Mouse (Mus musculus): Measurements from ENCODE around the gene Lypd4. TPM values are rescaled to one million over a fixed set of nuclear protein-coding genes. Genes with fewer than 3 reads are reported as not detected.

Lypd4 gene
- polyA plus RNA-seq (2014; fragmentation: Nextera tagmentation; extraction: Ambion mirVana) = not detected in 2 replicates

DNA sequence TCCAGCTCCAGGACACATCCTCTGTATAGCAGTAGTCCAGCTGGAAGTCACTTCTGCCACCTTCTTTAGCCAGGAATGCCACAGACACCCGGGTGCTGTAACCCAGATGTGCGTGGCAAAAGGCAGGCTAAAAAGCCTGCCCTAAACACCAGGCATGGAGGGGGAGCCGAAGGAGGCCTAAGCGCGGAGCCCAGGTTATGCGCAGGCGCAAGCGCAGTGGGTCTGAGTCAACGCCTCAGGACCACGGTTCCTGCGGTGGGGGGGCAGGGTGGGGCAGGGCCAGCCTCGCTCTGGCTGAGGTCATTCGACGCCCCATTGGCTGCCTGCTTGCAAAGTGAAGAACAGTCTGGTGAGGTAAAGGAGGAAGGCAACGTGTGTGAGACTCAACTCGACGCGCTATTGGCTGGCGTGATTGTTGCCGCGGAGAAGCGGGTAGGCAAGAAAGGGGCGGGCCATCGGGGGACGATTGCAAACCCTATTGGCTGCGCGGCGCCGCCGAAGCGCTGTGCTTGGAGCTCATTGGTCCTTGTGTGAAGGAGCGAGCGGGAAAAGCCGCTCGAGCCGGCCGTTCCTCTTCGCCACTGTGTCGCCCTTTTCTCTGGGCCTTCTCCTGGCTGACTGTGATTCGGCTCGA lies at the start of gene Lypd4, which contains the start of gene Dmrtc2:
Gene Lypd4, minus strand, starts transcription at position 410 of the 634 bp plus-strand sequence.
Gene Dmrtc2, plus strand, starts transcription at position 526 of the 634 bp plus-strand sequence.
- H3K9me3 ChIP-seq (ENCODE audit: control insufficient read depth, low read length) = peaks cover 7% of the 10 kb centered on the region; the same call in 1 of the 2 replicates
- no peak for DNase-seq (ENCODE audit: low spot score)
- H3K4me1 ChIP-seq (ENCODE audit: control insufficient read depth, insufficient read depth, low read length) = no peaks in the 10 kb centered on the region
- no peak for ATAC-seq (ENCODE audit: insufficient number of reproducible peaks, low FRiP score, low TSS enrichment, low read depth)
- H3K27ac ChIP-seq (replicated peaks; ENCODE audit: low read depth, low read length) = no peak within 1 kb of the TSS
- H3K27me3 ChIP-seq (ENCODE audit: control insufficient read depth, insufficient read depth, low read length) = 0 out of 2 replicates have a peak, but pooled peaks cover 3% of the 10 kb centered on the region
- no peaks in the 10 kb centered on the region for H3K36me3 ChIP-seq (ENCODE audit: control insufficient read depth, insufficient read depth, low read length)
- no peak within 1 kb of the TSS for H3K9ac ChIP-seq (ENCODE audit: low read length)
- 47% methylated on average over 39 of the region's 41 CpGs for WGBS
- H3K4me2 ChIP-seq (ENCODE audit: low read depth, severe bottlenecking) = no peak within 1 kb of the TSS
- no peak within 1 kb of the TSS for H3K4me3 ChIP-seq (ENCODE audit: low read depth, low read length)

DNA sequence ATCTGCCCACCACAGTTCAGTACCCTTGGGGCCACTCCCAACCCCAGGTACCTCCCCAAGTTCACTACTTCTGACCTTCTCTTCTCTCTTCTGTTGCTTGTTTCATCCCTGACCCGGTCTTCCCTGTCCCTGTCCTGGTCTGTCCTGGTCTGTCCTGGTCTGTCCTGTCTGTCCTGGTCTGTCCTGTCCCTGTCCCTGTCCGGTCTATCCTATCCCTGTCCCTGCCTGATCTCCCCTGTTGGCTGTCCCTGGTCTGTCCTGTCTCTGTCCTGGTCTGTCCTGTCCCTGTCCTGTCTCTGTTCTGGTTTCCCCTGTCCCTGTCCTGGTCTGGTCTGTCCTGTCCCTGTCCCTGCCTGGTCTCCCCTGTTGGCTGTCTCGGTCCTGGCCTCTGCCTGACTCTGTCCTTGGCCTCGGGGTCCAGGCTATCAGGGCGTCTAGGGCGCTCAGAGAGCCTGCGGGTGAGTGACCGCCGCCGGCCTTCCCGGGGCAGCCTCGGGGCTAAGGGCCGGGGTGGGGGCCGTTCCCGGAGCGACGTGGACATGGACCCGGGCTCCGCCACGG lies 49.1 kb upstream of the Lypd4 start:
- Histone ChIP-seq H3K27me3 (ENCODE audit: control insufficient read depth, insufficient read depth, low read length) (no peaks in the 10 kb centered on the region), H3K4me2 (ENCODE audit: low read depth, severe bottlenecking) (no peak overlapping the region), H3K9ac (ENCODE audit: low read length) (no peak overlapping the region), H3K9me3 (ENCODE audit: control insufficient read depth, low read length) (no peaks in the 10 kb centered on the region), H3K4me1 (ENCODE audit: control insufficient read depth, insufficient read depth, low read length) (no peaks in the 10 kb centered on the region), H3K27ac (replicated peaks; ENCODE audit: low read depth, low read length) (no peak overlapping the region), H3K36me3 (ENCODE audit: control insufficient read depth, insufficient read depth, low read length) (peaks cover 39% of the 10 kb centered on the region), H3K4me3 (ENCODE audit: low read depth, low read length) (no peak overlapping the region)
- DNase-seq (ENCODE audit: low spot score) (no peak), ATAC-seq (ENCODE audit: insufficient number of reproducible peaks, low FRiP score, low TSS enrichment, low read depth) (peak; percentile 37; the same call in 1 of the 2 replicates)
- WGBS = 90% methylated on average over 20 of the region's 20 CpGs

DNA sequence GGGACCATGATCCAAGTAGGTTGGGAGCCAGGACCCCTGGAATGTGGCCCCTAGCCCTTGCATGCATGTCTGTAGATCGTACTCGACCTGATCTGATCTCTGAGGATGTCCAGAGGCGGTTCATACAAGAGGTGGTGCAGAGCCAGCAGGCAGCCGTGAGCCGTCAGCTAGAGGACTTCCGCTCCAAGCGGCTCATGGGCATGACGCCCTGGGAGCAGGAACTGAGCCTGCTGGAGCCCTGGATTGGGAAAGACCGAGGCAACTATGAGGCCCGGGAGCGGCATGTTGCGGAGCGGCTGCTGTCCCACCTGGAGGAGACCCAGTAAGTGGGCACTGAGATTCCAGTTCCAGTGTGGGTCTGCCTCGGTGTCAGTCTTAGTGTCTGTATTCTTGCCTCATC lies 42.7 kb upstream of the Lypd4 start:
- Histone ChIP-seq H3K9me3 (ENCODE audit: control insufficient read depth, low read length) (no peaks in the 10 kb centered on the region), H3K4me1 (ENCODE audit: control insufficient read depth, insufficient read depth, low read length) (peaks cover 4% of the 10 kb centered on the region), H3K36me3 (ENCODE audit: control insufficient read depth, insufficient read depth, low read length) (peaks cover 11% of the 10 kb centered on the region), H3K27ac (replicated peaks; ENCODE audit: low read depth, low read length) (no peak overlapping the region), H3K27me3 (ENCODE audit: control insufficient read depth, insufficient read depth, low read length) (no peaks in the 10 kb centered on the region), H3K4me3 (ENCODE audit: low read depth, low read length) (no peak overlapping the region), H3K4me2 (ENCODE audit: low read depth, severe bottlenecking) (no peak overlapping the region), H3K9ac (ENCODE audit: low read length) (no peak overlapping the region; the same call in 1 of the 2 replicates)
- ATAC-seq (ENCODE audit: insufficient number of reproducible peaks, low FRiP score, low TSS enrichment, low read depth) (no peak), DNase-seq (ENCODE audit: low spot score) (no peak)
- WGBS = 95% methylated on average over 14 of the region's 14 CpGs

DNA sequence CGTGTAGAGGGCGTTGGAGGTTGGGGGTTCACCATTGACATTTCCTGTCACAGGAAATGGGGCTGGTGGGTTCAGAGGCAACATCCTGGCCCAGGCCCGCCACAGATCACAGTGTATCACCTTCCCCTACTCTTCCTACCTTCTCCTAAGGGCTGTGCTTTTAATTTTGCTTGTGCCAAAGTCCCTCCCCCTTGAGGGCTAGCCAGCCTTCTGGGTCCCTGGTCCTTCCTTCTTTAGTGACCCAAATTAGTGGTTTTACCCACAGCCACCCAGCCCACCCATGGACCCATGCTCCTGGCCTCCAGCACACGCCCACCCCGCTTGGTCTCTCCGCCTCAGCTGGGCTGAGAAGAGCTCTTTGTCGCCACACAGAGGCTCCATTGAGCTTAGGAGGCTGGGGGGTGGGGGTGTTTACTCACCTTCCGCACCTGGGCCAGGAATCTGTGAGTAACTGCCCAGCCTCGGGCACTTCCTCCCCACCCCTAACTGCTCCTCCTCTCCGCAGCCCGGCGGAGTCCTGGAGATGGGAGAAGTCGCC lies 37.5 kb upstream of the Lypd4 start:
- no peaks in the 10 kb centered on the region for H3K27me3 ChIP-seq (ENCODE audit: control insufficient read depth, insufficient read depth, low read length)
- peak overlapping the region; percentile 48; the same call in 1 of the 2 replicates for H3K27ac ChIP-seq (replicated peaks; ENCODE audit: low read depth, low read length)
- H3K36me3 ChIP-seq (ENCODE audit: control insufficient read depth, insufficient read depth, low read length) = 0 out of 2 replicates have a peak, but pooled peaks cover 2% of the 10 kb centered on the region
- DNase-seq (ENCODE audit: low spot score) = peak; percentile 54
- H3K4me3 ChIP-seq (ENCODE audit: low read depth, low read length) = no peak overlapping the region; the same call in 1 of the 2 replicates
- 13% methylated on average over 13 of the region's 13 CpGs for WGBS
- peak overlapping the region; percentile 31; the same call in 1 of the 2 replicates for H3K4me2 ChIP-seq (ENCODE audit: low read depth, severe bottlenecking)
- no peaks in the 10 kb centered on the region for H3K9me3 ChIP-seq (ENCODE audit: control insufficient read depth, low read length)
- H3K4me1 ChIP-seq (ENCODE audit: control insufficient read depth, insufficient read depth, low read length) = peaks cover 23% of the 10 kb centered on the region
- H3K9ac ChIP-seq (ENCODE audit: low read length) = no peak overlapping the region
- ATAC-seq (ENCODE audit: insufficient number of reproducible peaks, low FRiP score, low TSS enrichment, low read depth) = peak; percentile 7; the same call in 1 of the 2 replicates

DNA sequence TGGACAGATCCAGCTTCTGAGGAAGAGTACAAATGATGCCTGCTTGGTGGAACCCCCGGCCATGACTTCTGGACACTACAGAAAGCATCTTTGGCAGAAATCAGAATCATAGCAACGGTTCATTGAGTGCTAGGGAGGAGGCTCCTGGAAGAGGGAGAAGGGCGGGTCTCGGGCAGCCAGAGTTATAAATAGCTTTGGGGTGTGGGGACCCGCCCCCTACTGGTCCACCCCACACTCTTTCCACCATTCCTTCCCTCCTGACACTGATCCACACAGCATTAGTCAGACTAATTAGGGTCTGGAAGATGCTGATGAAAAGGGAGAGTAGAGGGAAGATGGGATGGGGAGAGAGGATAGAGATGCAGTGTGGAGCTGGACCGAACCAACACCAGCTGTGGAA lies 36.8 kb upstream of the Lypd4 start:
- Histone ChIP-seq H3K27me3 (ENCODE audit: control insufficient read depth, insufficient read depth, low read length) (no peaks in the 10 kb centered on the region), H3K9me3 (ENCODE audit: control insufficient read depth, low read length) (no peaks in the 10 kb centered on the region), H3K4me3 (ENCODE audit: low read depth, low read length) (no peak overlapping the region; the same call in 1 of the 2 replicates), H3K27ac (replicated peaks; ENCODE audit: low read depth, low read length) (peak overlapping the region; percentile 48; the same call in 1 of the 2 replicates), H3K4me1 (ENCODE audit: control insufficient read depth, insufficient read depth, low read length) (peaks cover 25% of the 10 kb centered on the region), H3K4me2 (ENCODE audit: low read depth, severe bottlenecking) (peak overlapping the region; percentile 31; the same call in 1 of the 2 replicates), H3K36me3 (ENCODE audit: control insufficient read depth, insufficient read depth, low read length) (0 out of 2 replicates have a peak, but pooled peaks cover 2% of the 10 kb centered on the region), H3K9ac (ENCODE audit: low read length) (no peak overlapping the region; the same call in 1 of the 2 replicates)
- 21% methylated on average over 6 of the region's 6 CpGs for WGBS
- DNase-seq (ENCODE audit: low spot score) (no peak), ATAC-seq (ENCODE audit: insufficient number of reproducible peaks, low FRiP score, low TSS enrichment, low read depth) (no peak)

DNA sequence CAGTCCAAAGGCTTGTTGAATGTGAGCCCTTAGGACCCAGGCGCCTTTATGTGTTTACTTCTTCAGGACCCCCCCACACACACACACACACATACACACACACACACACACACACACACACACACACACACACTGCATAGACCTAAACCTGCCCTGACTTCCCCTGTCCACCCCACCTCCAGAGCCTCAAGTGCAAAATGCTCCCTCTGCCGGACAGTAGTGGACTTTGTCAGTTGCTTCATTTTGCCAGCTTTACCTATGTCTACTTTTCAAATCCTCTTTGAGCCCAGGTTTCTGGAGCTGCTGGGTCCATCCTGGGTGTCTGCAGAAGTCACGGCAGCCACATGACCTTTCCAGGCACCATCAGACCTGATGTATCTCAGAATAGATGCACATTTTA lies 35.2 kb upstream of the Lypd4 start:
- Histone ChIP-seq H3K27me3 (ENCODE audit: control insufficient read depth, insufficient read depth, low read length) (no peaks in the 10 kb centered on the region), H3K4me1 (ENCODE audit: control insufficient read depth, insufficient read depth, low read length) (peaks cover 25% of the 10 kb centered on the region), H3K36me3 (ENCODE audit: control insufficient read depth, insufficient read depth, low read length) (0 out of 2 replicates have a peak, but pooled peaks cover 2% of the 10 kb centered on the region), H3K9me3 (ENCODE audit: control insufficient read depth, low read length) (no peaks in the 10 kb centered on the region), H3K9ac (ENCODE audit: low read length) (no peak overlapping the region), H3K4me2 (ENCODE audit: low read depth, severe bottlenecking) (peak overlapping the region; percentile 66), H3K27ac (replicated peaks; ENCODE audit: low read depth, low read length) (no peak overlapping the region), H3K4me3 (ENCODE audit: low read depth, low read length) (peak overlapping the region; percentile 64)
- DNase-seq (ENCODE audit: low spot score) (peak; percentile 76), ATAC-seq (ENCODE audit: insufficient number of reproducible peaks, low FRiP score, low TSS enrichment, low read depth) (no peak)
- WGBS = 20% methylated on average over 3 of the region's 3 CpGs

DNA sequence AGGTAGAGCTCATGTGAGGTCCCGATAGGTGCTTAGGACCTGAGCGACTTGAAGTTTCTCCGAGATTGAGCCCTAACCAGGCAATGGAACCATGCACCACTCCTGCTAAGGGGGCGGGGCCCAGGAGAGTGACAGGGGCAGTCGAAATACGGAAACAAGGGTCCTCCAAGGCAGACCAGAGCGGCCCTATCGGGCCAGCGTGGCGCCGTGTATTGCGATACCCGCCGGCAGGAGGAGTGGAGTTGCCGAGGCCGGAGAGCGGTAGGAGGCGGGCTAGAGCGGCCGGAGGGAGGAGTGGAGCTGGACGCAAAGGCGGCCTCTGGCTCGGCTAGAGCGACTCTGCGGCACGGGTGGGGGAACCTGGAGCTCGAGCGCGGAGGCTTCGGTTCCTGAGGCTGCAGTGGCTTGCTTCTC lies 34.3 kb upstream of the Lypd4 start:
- Histone ChIP-seq H3K36me3 (ENCODE audit: control insufficient read depth, insufficient read depth, low read length) (no peaks in the 10 kb centered on the region), H3K9me3 (ENCODE audit: control insufficient read depth, low read length) (no peaks in the 10 kb centered on the region), H3K27me3 (ENCODE audit: control insufficient read depth, insufficient read depth, low read length) (no peaks in the 10 kb centered on the region), H3K4me1 (ENCODE audit: control insufficient read depth, insufficient read depth, low read length) (peaks cover 25% of the 10 kb centered on the region), H3K27ac (replicated peaks; ENCODE audit: low read depth, low read length) (no peak overlapping the region), H3K4me3 (ENCODE audit: low read depth, low read length) (peak overlapping the region; percentile 64), H3K9ac (ENCODE audit: low read length) (peak overlapping the region; percentile 59), H3K4me2 (ENCODE audit: low read depth, severe bottlenecking) (peak overlapping the region; percentile 66)
- ATAC-seq (ENCODE audit: insufficient number of reproducible peaks, low FRiP score, low TSS enrichment, low read depth) (peak; percentile 93), DNase-seq (ENCODE audit: low spot score) (peak; percentile 97)
- 0% methylated on average over 30 of the region's 30 CpGs for WGBS

DNA sequence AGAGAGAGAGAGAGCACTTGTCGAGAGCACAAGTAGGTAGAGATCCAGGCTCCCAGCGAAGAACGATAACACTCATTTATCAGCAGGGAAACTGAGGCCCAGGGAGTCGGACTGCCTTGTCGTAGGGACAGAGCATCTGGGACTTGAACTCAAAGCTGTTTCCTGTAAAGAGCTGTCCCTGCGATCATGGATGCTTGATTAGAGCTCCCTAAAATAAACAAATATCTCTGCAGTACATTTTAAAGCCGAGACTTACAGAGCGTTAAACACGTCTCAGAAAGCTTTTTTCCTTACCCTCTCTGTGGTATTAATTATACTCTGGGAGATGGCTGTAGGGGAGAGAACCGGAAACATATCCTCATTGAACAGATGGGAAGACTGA lies 33.7 kb upstream of the Lypd4 start:
- H3K4me1 ChIP-seq (ENCODE audit: control insufficient read depth, insufficient read depth, low read length) = peaks cover 25% of the 10 kb centered on the region
- H3K9ac ChIP-seq (ENCODE audit: low read length) = peak overlapping the region; percentile 74
- no peak overlapping the region for H3K27ac ChIP-seq (replicated peaks; ENCODE audit: low read depth, low read length)
- DNase-seq (ENCODE audit: low spot score) (no peak), ATAC-seq (ENCODE audit: insufficient number of reproducible peaks, low FRiP score, low TSS enrichment, low read depth) (no peak)
- no peaks in the 10 kb centered on the region for H3K36me3 ChIP-seq (ENCODE audit: control insufficient read depth, insufficient read depth, low read length)
- WGBS = 42% methylated on average over 10 of the region's 10 CpGs
- no peaks in the 10 kb centered on the region for H3K9me3 ChIP-seq (ENCODE audit: control insufficient read depth, low read length)
- peak overlapping the region; percentile 64 for H3K4me3 ChIP-seq (ENCODE audit: low read depth, low read length)
- peak overlapping the region; percentile 66 for H3K4me2 ChIP-seq (ENCODE audit: low read depth, severe bottlenecking)
- no peaks in the 10 kb centered on the region for H3K27me3 ChIP-seq (ENCODE audit: control insufficient read depth, insufficient read depth, low read length)
